Mouse (Mus musculus) right cerebral cortex, postnatal 10 days (tissue): ENCODE results near the gene Enox2.
"Not testable (repeated sequence)": the region's sequence is repeated elsewhere in the genome, so short reads cannot be mapped to it uniquely, and the experiment has no call there.

Experiments used
- DNase-seq, 2 experiments: peaks; one replicate each; pipeline ENCODE4 v3.0.0; 2021; ENCODE audit warnings: low spot score in 2 of 2

Enox2 gene

DNA sequence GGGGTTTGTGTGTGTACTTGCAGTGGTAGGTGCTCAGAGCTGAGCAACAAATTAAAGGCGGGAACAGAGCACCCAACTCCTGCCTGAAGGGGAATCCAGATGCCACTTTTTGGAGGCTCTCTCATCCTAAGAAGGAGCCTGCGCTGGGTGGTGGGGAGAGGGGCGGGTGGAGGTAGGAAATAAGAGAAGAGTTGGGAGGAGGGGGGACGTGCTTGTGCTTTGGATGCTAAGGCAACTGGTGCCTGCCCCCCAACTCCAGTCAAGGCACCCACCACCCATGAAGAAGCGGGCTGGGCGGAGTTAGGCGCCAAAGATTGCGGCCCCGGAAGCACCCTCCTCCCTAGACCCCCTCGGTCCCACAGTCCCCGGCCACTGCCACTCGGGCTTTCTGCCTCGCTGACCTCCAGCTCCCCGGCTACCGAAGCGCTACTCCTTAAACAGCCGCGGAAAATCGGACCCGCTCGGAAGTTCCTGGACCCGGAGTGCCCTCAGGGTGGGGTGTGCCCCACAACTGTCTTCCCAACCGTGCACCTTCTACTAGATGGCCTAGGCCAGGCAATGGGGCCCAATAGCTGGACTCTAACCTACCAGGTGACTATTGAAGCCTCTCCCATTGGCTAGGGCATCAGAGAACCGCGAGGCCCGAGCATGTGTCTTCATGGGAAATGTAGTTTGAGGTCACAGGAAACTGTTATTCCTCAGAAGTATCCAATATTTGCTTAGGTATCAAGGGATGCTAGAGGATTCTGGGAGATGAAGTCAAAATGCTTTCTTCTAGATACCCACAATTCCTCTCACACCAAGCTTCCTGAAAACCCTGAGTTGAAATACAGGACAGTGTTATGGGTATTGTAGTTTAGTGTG lies at the start of gene Enox2:
Enox2 (minus strand) TSS at position 560 of the 864 bp plus-strand sequence.
- DNase-seq, result peak; percentile 87 to 95

DNA sequence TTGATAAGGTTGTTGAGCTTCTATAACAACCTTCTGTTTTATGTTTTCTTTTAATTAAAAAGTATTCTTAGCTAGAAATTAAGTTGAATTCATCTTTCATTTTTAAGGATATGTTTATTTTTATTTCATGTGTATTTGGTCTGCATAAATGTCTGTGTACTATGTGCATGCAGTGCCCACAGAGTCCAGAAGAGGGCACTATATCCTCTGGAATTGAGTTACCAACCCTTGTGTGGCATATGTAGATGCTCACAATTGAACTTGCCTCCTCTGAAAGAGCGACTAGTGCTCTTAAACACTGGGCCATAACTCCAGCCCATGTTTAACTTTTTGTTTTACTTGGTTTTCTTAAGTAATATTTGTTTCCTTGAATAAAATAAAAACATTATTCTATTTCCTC lies 21.4 kb upstream of the Enox2 start:
- DNase-seq, result peak; percentile 20 to 22

DNA sequence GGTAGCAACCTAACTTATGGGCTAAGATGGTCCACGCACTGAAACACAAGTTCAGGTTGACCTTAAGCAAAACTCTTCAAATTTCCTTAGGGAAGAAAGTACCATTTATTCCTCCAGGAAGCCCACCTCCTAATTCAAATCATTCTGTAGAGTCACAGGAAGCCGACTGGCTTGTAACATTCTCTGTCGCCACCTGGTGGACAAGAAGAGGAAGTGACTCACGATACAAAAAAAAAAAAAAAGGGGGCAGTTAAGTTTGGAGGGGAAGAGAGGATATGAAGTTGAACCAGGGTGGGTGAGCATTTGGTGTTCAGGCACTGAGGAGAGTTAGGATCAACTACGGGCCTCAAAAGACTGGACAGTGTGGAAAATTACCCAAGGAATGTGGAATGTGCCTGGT lies 18.6 kb upstream of the Enox2 start:
- DNase-seq, result no peak

DNA sequence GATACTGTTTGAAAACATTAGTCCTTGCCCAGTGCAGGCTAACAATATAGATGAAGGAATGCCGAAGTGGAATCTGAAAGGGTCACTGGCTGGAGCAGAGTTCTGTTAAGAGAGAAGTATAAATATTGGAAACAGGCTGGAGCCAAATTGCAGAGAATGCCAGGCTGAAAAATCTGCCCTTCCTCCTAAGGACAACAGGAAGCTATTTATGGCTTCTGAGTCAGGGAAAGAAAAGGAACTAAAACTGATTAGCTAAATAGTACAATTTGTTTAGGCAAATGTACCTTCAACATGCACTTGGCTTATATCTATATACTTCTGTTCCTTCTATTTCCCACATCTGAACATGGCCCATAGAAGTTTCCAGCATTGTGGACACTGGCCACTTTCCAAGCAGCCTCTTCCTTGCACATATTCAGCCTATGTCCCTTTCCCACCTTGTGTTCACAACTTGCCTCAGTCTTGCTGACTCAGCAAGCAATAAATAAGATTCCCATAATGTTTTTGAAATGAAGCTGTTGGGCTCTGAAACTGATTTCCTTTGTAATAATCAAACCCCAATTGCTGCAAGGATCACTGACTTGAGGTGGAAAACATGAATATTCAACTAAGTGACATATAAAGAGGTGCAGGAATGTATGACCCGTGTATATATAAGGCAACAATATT lies 8.0 kb downstream of the Enox2 start:
- DNase-seq, result no peak

DNA sequence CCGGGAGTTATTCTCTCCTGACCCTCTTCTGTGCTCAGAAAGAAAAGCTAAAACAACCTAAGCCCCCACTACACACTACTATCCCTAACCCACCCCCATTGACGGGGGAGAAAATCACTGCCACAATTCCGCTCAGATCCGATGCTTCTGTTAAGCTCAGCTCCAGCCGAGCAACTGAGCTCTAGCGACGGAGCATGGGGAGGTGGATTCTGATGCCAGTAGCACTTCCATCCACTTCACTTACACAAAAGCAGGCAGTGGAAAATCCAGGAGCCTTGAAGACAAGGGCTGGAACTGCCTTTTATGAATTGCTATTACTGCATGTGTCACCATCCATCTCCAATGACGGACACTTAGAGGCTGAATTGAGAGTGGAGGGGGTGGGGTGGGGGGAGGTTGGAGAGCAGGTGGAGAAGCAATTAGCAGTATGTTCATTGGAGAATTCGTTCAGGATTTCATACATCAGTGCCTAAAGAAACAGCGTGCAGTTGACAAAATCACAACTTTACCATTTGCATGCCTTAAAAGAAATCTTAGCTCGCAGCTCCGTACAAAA lies 14.5 kb downstream of the Enox2 start:
- DNase-seq, result peak; percentile 25 to 28

DNA sequence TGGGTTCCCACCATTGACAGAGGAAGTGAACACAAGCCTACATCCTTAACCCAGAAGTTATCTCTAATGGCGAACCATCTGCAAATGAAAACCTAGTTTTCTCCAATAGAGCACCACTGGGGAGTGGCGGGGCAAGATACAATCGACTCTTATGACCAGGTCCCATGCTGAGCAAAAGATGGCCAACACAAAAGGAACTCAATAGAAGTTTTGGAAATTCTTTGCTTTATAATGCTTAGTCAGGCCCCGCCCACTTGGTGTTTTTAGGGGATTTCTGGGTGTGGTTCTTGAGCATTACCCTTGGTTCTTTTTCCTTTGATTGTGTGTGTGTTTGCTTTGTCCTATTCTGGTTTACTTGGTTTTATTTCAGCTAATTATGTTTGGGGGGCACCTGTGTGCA lies 37.2 kb downstream of the Enox2 start:
- no peak for DNase-seq

DNA sequence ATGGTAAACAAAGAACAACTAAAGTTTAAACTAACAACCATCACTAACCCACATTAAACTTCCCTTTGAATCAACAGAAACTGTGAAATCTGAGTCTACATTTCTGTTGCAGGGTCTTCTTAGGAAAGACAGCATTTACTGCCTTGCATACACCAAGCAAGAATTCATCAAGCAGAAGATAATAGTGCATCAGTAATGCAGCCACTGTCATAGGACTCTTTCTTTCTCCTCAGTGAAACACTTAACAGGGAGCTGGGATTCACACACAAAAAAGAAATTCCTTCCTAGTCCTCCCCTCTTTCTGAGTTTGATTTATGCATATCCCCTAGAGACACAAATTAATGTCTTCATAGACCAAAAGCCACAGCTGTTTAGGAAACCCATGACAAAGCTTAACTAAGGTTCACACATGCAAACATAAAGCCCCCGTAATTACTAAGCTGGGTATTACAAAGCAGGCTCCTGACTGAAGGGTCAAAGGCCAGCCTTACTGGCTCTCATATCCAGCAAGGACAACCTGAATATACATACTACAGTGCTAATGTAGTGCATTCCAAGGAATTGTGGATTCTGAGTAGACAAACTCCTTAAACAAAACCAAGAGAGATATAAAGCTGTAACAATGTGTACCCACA lies 62.1 kb downstream of the Enox2 start:
- no peak for DNase-seq

DNA sequence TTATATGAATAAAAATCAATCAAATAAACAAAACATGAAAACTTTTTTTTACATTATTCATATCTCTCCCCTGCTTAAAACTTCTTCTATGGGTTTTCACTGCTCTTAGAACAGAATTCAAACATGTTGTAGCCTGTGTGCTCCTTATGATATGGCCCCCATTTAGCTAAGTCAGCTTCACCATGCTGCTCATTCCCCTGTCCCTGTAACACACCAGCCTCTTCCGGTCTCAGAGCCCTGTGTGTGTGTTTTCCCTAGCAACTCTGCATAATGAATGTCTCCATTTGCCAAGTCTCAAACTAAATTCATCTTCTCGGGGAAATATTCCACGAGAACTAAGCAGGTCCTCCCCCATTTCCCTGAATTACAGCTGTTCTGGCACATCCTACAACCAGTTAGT lies 71.6 kb downstream of the Enox2 start:
- no peak for DNase-seq

DNA sequence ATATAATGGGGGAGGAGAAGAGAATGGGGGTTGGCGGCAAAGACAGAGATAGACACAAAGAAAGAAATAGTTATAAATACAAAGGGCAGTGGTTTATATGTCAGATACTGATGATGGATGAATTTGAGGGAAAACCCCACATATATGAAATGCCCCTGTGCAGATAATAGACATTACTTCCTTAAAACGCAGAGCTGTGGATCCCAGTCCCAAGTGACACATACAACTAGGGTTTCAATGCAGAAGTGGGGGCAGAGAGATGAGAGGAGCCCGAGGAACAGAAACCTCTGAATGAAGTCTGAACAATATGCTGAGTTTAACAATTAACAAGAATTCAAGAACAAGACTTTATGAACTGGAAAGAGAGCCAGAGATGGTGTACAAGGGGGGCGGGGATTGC lies 91.7 kb downstream of the Enox2 start:
- no peak for DNase-seq

DNA sequence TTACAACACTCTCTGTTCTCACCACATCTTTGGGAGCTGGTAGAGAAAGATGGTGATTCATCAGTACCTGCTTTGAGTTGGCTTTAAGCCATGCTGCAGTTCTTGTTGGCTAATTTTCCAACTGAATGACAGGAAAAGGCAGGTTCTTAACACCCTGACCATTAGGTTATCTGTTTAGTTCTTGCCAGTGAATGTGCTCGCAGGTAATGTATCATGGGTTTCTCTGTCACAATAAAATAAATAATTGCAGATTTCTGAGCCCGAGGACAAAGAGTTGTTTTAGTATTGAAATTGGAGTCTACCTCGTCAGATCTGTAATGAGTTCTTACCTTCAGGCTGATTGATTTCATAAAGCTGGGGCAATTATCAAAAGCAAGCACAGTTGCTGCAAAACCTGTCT lies 106.9 kb downstream of the Enox2 start:
- DNase-seq, result no peak

DNA sequence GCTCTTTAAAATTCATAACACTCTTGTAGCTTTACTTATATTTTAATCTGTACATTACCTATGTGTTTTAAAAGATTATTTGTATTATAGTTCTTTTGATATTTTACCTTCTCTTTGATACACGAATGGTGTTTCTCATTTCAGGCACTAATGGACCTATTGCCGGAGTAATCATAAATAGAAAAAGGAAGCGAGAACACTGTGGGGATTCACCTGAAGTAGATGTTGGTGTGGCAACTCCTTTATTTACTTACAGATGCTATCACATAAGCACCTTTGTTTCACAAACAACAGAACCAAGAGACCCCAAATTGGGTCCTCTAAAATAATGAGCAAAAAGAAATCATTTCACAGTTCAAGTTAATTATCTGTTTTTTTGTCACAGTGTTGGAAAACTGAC lies 109.4 kb downstream of the Enox2 start:
- DNase-seq, result no peak

DNA sequence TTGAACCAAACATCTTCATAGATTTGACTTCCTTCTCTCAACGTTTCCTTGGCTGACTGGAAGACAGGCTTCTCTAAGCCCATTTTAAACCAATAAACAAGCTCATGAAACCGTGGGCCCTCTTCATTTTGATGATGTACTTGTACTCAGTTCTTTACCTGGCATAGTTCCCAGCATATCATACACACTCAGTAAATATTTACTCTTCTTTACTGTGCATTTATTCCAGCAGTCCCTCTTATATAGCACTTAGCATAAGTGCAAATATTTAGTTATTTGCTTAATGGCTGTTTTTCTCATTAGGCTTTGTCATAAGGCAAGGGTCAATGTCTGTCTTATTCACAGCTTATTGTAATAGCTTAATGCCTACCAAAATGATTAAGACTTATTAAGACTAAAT lies 133.8 kb downstream of the Enox2 start:
- DNase-seq, result no peak

DNA sequence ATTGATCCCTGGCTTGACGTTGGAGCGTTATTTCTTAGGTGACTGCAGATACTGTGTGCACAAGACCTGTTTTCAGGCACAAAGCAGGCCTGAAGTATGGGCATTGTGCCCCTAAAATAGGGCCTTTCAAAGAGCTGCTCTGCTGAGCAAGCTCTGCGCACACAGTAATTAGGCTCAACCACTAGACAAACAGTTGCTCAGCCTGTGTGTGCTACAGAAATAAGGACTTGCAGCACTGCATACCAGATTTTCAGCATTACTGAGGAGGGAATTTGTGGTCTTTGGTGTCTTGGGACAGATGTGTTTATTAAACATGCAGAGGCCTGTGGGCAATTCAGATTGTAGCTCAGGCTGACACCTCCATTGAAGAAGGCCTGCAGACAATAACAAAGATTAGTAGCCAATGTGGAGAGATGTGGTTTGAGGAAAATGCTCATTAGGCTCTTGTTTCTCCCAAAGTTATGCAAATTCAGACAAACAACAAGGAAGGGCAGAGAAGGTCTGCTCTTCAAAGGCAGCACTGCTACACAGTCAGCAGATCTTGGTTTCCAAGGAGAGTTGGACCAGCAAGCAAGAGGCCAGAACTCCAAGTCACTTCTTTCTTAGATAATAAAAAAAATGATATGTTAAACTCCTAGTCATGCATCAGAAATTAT lies 163.2 kb downstream of the Enox2 start:
- peak in 1 of 2 experiments; percentile 18 for DNase-seq

DNA sequence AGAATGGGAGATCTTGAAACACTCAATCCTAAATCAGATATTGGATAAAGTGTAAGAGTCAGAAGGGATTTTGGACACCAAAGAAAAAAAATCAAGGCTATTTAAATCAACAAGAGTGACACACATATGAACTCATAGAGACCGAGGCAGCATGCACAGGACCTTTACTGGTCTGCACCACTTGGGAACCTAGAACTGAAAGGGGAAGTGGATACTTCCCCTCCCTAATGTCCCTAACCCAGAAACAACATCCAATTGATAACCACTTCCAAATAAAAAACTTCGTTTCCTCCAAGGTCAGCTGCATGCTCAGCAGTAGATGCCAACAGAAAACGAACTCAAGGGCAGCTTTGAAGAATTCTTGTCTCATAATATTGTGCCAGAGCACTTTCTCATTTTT lies 171.6 kb downstream of the Enox2 start:
- no peak for DNase-seq

DNA sequence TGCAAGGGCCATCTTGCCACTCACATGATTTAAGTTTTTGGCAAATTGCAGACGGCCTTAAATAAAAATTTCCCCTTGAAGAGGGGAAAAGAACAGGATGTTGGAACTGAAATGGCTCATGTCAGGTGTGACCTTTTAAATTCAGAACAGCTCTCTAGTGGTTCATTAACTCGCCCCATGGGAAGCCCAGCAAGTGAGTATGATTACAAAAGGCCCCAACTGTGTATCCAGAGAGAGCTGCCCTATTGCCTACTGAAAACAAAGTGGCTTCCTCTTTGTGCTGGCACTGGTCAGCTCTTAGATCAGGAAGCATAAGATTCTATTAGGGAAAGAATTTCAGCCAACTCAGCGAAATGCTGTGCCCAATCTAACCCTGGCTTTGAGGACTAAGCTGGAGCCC lies 175.6 kb downstream of the Enox2 start:
- no peak for DNase-seq

DNA sequence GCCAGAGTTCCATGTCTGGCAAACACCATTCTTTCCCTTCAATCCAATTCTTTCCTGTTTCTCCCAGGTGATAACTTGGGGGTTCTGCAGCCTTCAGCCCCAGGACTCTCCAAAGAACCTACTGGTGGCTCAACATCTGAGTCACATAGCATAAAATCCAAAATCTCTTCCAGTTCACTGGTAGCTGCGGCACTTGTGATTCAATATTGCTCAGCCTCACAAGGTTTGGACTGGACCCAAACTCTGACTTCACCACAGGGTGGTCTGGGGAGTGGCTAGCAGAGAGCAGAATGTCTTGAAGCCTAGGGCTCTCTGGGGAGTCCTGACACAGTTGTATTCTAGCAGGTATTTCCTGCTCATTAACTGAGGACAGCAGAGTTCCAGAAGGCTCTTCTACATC lies 187.5 kb downstream of the Enox2 start:
- DNase-seq, result not testable (repeated sequence)

DNA sequence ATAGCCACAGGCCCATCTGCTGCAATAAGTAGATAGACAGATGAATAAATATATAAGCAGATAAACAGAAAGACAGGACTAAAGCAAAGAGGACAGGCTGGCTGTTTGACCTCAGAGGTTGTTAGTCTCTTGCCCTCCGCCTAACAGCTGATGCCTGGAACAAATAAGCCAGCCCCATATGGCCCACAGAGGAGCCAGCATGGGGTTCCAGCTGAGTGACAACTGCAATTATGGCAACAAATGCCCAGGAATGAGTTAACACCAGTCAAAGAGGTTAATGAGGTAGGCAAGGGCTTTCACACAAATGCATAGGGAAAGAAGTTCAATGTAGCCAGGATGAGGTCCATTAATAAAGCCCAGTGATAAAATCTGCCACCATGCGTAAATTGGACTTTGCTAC lies 191.8 kb downstream of the Enox2 start:
- no peak for DNase-seq

DNA sequence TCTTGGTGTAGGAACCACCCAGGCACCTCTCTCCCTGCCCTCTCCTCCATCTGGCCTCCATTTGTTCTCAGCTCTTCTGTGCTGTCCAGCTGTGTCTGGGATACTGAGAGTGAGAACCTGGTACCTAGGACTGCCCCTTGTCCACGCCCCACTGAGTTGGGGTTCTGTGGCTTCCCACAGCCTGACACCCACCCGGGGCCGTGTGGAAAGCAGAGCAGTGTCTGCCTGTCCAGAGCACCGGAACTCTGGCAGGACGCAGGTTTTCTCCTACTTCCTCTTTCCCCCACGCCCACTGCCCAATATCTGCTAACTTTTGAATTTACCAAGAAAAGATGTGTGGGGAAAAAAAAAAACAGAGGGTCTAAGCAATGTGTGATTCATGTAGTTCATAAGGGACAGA lies 213.0 kb downstream of the Enox2 start:
- DNase-seq, result no peak

DNA sequence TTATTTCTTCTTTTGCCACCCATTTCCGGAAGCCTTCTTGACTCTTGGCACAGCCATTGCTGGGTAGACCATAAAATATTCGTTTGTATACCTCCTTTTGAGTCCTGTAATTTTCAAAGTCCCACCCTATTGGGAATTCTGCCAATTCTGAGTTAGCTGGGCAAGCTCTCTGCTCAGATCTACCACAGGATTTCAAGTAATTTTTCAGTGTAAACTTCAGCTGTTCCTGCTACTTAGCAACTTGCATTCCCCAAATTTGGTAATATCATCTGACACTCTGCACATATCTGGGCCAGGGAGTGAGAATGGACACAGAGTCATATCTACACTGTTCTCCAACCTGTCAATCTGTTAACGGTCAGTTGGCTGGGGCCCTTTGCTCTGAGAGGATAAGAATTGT lies 214.5 kb downstream of the Enox2 start:
- no peak for DNase-seq

DNA sequence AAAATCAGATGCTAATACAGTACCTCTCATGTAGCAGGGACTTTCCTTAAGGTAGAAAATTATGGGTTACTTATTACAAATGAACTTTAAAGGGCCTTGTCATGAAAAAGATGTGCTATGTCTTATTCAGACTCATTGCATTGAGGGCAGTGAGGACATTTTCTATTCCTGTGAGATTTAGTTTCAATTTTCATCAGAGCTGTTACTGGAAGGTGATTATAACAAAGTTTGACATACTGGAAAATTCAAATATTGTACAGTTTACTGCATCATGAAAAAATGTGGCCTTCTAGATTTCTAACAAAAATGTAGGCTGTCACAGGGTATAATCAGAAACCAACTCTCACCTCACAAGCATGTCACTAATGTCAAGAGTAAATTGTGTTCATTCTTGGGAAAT lies 242.9 kb downstream of the Enox2 start:
- DNase-seq, result no peak

DNA sequence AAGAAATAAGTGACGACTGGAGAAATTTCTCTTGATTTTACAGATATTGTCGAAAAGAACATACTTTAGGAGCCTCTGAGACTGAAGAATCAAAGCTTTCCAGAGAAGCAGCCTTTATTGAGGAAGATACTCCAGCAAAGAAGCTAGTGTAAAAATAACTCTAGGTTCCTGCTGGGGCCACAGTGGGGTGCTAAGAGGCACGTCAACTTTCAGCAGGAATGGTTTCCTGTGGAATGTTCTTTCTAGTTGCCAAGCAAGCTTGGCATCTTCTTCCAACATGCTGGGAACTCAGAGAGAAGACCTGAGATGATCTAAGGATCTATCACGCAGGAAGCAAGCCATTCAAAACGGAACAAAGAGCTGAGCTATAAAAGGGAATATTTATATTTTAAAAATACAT lies 278.3 kb downstream of the Enox2 start:
- DNase-seq, result peak in 1 of 2 experiments; percentile 19

DNA sequence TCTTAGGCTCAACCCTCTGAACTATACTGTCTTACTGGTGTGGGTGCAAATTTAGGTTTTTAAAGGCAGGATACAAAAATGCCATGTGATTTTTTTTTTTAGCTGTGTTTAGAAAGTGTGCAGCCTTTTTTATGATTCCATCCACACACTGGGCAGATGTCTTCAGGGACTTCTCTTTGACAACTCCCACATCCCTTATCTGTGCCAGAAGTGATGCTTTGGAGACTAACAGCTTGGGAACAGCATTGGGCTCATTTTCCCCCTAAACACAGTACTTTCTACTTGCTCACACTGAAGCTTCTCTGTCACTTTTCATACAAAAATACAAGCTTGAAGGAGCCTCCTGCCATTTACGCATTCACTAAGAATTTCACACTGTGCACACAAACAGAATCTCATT lies 282.4 kb downstream of the Enox2 start:
- DNase-seq, result peak in 1 of 2 experiments; percentile 21
